Mouse (Mus musculus): ENCODE data around the gene Wdr83os. TPM values are rescaled to one million over a fixed set of nuclear protein-coding genes. Genes with fewer than 3 reads are reported as not detected.

Gene Wdr83os
- polyA plus RNA-seq (2015; fragmentation: Nextera tagmentation; extraction: Ambion mirVana) = 129 and 133 TPM in 2 replicates

DNA sequence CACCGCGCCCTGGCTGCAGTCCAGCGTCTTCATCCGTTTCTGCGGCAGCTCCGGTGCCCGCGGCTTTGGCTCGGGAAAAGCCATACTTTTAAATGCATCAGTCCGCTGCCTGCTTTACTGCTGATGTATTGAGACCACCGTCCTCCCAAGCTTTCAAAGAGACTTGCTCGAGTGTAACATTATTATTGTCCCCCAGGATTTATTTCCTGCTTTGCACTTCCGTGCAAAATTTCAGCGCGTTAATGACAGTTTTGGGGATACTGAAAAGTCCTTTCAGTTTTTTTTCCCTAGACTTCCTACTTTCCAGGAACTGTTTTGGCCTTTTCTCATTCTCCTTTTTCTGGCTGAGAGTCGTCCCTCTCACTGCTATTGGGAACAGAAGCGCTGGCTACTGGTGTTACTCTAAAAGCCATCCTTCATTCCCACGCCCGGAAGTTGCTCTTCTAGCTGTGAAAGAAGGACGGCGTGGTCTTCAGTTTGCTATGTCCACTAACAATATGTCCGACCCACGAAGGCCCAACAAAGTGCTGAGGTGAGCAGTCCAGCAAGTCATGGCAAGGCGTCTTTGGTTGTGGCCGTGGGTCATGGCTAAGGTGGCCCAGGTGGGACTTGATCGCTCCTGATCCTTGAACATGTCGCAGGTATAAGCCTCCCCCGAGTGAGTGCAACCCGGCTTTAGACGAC is at the start of gene Wdr83os:
Gene Wdr83os, plus strand, starts transcription at position 209 of the 684 bp plus-strand sequence.
- Histone ChIP-seq H3K9ac (ENCODE audit: low read depth, low read length) (peak within 1 kb of the TSS; percentile 89), H3K4me2 (ENCODE audit: low read length) (peak within 1 kb of the TSS; percentile 84), H3K4me3 (ENCODE audit: low read depth, low read length) (peak within 1 kb of the TSS; percentile 92), H3K36me3 (ENCODE audit: control insufficient read depth, insufficient read depth, low read length) (peaks cover under 1% of the 10 kb centered on the region; the same call in 1 of the 2 replicates), H3K27ac (ENCODE audit: low read length) (peak within 1 kb of the TSS; percentile 71), H3K9me3 (replicated peaks; ENCODE audit: control insufficient read depth, low read length, poor library complexity, severe bottlenecking) (no peaks in the 10 kb centered on the region), H3K4me1 (ENCODE audit: control insufficient read depth, insufficient read depth, low read length) (peaks cover 31% of the 10 kb centered on the region), H3K27me3 (ENCODE audit: control insufficient read depth, insufficient read depth, low read depth, low read length) (no peaks in the 10 kb centered on the region)
- WGBS = 0% methylated on average over 30 of the region's 30 CpGs
- ATAC-seq = peak; percentile 7; the same call in 1 of the 2 replicates

DNA sequence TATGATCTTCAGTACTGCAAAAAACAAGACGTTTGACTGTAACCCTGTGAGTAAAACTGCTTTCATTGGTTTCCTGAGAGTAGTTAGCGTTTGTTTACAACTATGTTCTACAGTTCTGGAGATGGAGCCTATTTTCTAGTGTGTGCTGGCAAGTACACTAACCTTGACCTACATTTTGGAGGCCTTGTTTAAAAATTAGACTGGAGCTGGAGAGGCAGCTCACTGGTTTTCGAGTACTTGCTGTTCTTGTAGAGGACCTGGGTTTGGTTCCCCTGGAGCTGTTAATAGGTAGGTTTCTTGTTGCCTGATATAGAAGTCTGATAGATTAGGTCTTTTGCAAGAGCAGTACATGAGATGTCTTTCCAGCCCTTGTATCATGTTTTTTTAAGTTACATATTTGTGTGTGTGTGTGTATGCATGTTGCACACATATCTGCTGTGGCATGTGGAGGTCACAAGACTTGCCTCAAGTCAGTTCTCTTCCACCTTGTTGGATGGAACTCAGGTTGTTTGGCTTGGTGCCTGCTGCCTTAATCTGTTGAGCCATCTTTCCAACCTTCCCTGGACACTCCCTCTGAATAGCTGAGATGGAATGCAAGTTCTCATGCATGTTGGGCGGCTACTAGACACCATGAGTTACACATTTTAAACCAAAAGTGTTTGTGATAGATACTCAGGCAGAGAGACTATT is 47.8 kb upstream of the Wdr83os start:
- Histone ChIP-seq H3K9ac (ENCODE audit: low read depth, low read length) (no peak overlapping the region), H3K4me1 (ENCODE audit: control insufficient read depth, insufficient read depth, low read length) (peaks cover 36% of the 10 kb centered on the region), H3K27ac (ENCODE audit: low read length) (no peak overlapping the region), H3K4me2 (ENCODE audit: low read length) (no peak overlapping the region), H3K4me3 (ENCODE audit: low read depth, low read length) (no peak overlapping the region), H3K9me3 (replicated peaks; ENCODE audit: control insufficient read depth, low read length, poor library complexity, severe bottlenecking) (no peaks in the 10 kb centered on the region), H3K36me3 (ENCODE audit: control insufficient read depth, insufficient read depth, low read length) (peaks cover 18% of the 10 kb centered on the region), H3K27me3 (ENCODE audit: control insufficient read depth, insufficient read depth, low read depth, low read length) (no peaks in the 10 kb centered on the region)
- no peak for ATAC-seq
- WGBS = 89% methylated on average over 4 of the region's 4 CpGs

DNA sequence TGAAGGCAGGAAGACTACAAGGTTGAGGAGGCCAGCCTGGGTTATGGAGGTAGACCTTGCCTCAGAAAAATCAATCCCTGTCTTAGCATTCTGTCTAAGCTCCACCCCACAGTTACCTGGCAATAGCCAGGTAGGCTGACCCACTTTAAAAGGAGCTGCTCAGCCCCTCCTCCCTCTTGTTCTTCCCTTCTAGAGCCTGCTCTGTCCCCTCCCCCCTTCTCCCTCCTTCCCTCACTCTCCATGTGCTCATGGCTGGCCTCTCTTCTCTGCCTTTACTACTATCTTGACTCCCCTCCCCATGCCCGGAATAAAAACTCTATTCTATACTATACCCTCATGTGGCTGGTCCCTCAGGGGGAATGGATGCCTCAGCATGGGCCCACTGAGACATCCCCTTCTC is 46.7 kb upstream of the Wdr83os start:
- Histone ChIP-seq H3K27ac (ENCODE audit: low read length) (no peak overlapping the region), H3K4me2 (ENCODE audit: low read length) (no peak overlapping the region), H3K27me3 (ENCODE audit: control insufficient read depth, insufficient read depth, low read depth, low read length) (no peaks in the 10 kb centered on the region), H3K36me3 (ENCODE audit: control insufficient read depth, insufficient read depth, low read length) (peaks cover 18% of the 10 kb centered on the region), H3K4me3 (ENCODE audit: low read depth, low read length) (no peak overlapping the region), H3K9me3 (replicated peaks; ENCODE audit: control insufficient read depth, low read length, poor library complexity, severe bottlenecking) (no peaks in the 10 kb centered on the region), H3K4me1 (ENCODE audit: control insufficient read depth, insufficient read depth, low read length) (peaks cover 33% of the 10 kb centered on the region), H3K9ac (ENCODE audit: low read depth, low read length) (no peak overlapping the region)
- no peak for ATAC-seq
- 84% methylated on average over 1 of the region's 1 CpGs for WGBS

DNA sequence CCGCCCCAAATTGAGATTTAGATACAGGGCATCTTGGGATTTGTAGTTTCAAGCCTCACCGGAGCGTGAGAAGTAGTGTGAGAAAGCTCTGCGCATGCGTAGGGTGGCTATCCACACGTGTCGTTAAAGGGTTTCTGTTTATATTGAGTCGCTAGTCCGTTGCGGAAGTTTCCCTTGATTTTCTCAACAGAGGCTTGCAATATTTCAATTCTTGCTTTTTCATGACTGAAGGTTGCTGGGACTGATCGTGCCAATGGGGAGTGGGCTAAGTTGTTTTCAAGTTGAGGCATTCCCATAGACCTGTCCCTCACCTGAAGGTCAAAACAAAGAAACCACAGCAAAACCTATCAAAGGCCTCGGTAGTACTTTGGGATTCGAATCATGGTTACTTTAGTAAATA is 45.8 kb upstream of the Wdr83os start:
- WGBS = 3% methylated on average over 13 of the region's 13 CpGs
- Histone ChIP-seq H3K4me2 (ENCODE audit: low read length) (peak overlapping the region; percentile 61), H3K27me3 (ENCODE audit: control insufficient read depth, insufficient read depth, low read depth, low read length) (no peaks in the 10 kb centered on the region), H3K27ac (ENCODE audit: low read length) (no peak overlapping the region), H3K36me3 (ENCODE audit: control insufficient read depth, insufficient read depth, low read length) (peaks cover 17% of the 10 kb centered on the region), H3K9me3 (replicated peaks; ENCODE audit: control insufficient read depth, low read length, poor library complexity, severe bottlenecking) (no peaks in the 10 kb centered on the region), H3K4me1 (ENCODE audit: control insufficient read depth, insufficient read depth, low read length) (peaks cover 33% of the 10 kb centered on the region), H3K9ac (ENCODE audit: low read depth, low read length) (no peak overlapping the region), H3K4me3 (ENCODE audit: low read depth, low read length) (peak overlapping the region; percentile 30)
- ATAC-seq = no peak

DNA sequence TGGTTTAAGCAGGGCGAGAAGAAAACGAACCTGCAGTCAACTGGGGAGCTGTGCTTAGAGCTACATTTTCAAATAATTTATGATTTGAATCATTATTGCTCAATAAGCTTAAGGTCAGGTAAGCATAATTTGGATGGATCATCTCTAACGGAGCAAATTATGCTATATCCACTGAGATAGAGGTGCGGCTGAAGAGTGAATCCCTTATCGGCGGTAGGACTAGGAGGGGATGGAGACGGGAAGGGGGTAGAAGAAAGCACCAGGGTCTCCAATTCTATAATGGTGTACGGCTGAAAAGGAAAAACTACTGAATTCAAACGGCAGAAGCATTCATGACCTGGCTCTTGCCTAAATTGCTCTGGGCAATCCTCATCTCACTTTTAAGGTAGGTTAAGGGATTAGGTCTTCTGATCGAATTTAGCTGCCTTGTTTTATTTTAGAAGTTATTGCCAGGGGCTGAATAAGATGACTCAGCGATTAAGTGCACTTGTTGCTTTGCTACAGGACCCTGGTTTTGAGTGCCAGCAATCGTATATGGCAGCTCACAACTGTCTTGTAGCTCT is 45.3 kb upstream of the Wdr83os start:
- Histone ChIP-seq H3K9me3 (replicated peaks; ENCODE audit: control insufficient read depth, low read length, poor library complexity, severe bottlenecking) (no peaks in the 10 kb centered on the region), H3K27me3 (ENCODE audit: control insufficient read depth, insufficient read depth, low read depth, low read length) (no peaks in the 10 kb centered on the region), H3K4me2 (ENCODE audit: low read length) (peak overlapping the region; percentile 61), H3K27ac (ENCODE audit: low read length) (no peak overlapping the region), H3K36me3 (ENCODE audit: control insufficient read depth, insufficient read depth, low read length) (peaks cover 12% of the 10 kb centered on the region), H3K9ac (ENCODE audit: low read depth, low read length) (no peak overlapping the region; the same call in 1 of the 2 replicates), H3K4me3 (ENCODE audit: low read depth, low read length) (peak overlapping the region; percentile 55), H3K4me1 (ENCODE audit: control insufficient read depth, insufficient read depth, low read length) (peaks cover 33% of the 10 kb centered on the region)
- no peak for ATAC-seq
- 7% methylated on average over 12 of the region's 12 CpGs for WGBS

DNA sequence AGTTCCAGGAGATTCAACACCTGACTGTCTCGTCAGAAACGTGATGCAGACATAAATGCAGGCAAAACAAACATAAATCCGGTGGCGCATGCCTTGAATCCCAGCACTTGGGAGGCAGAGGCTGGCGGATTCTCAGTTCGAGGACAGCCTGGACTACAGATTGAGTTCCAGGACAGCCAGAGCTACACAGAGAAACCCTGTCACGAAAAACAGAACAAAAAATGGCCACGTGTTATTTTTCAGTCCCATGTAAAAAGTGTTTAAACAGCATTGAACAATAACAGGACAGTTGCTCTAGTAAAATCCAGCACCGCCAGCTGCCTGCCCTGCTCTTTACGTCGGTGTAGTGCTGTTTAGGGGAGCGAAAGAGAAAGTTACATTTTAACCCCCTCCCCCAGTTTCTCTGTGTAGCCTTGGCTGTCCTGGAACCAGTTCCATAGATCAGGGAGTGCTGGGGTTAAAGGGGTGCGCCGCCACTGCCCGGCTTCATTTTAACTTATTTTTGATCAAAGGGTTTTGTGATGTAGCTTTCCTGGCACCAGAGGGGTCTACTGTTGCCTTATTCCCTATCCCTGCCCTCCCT is 44.7 kb upstream of the Wdr83os start:
- 1% methylated on average over 15 of the region's 15 CpGs for WGBS

DNA sequence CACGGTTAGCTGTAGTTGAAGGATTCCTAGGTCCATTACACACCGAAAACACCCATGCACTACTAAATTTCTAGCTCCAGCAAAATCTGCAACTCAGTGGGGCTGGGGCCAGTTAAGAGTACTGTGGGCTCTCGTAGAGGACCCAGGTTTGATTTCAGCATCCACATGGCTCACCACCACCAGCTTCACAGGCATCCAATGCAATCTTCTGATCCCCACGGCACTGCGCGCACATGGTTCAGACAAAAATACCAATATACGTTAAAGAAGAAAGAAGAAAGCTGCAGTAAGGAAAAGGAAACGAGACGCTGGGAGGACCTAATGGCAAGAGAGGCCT is 44.2 kb upstream of the Wdr83os start:
- Histone ChIP-seq H3K36me3 (ENCODE audit: control insufficient read depth, insufficient read depth, low read length) (peaks cover 10% of the 10 kb centered on the region), H3K4me2 (ENCODE audit: low read length) (peak overlapping the region; percentile 61), H3K4me3 (ENCODE audit: low read depth, low read length) (peak overlapping the region; percentile 55), H3K27ac (ENCODE audit: low read length) (peak overlapping the region; percentile 82), H3K27me3 (ENCODE audit: control insufficient read depth, insufficient read depth, low read depth, low read length) (no peaks in the 10 kb centered on the region), H3K9me3 (replicated peaks; ENCODE audit: control insufficient read depth, low read length, poor library complexity, severe bottlenecking) (no peaks in the 10 kb centered on the region), H3K4me1 (ENCODE audit: control insufficient read depth, insufficient read depth, low read length) (peaks cover 33% of the 10 kb centered on the region), H3K9ac (ENCODE audit: low read depth, low read length) (peak overlapping the region; percentile 70)
- peak; percentile 37 for ATAC-seq
- 0% methylated on average over 9 of the region's 9 CpGs for WGBS

More for the DNA sequence above, 44.7 kb upstream of the Wdr83os start:
- Histone ChIP-seq H3K9me3 (replicated peaks; ENCODE audit: control insufficient read depth, low read length, poor library complexity, severe bottlenecking) (no peaks in the 10 kb centered on the region), H3K4me2 (ENCODE audit: low read length) (peak overlapping the region; percentile 61), H3K9ac (ENCODE audit: low read depth, low read length) (peak overlapping the region; percentile 70), H3K27ac (ENCODE audit: low read length) (peak overlapping the region; percentile 82), H3K4me1 (ENCODE audit: control insufficient read depth, insufficient read depth, low read length) (peaks cover 33% of the 10 kb centered on the region), H3K4me3 (ENCODE audit: low read depth, low read length) (peak overlapping the region; percentile 55), H3K27me3 (ENCODE audit: control insufficient read depth, insufficient read depth, low read depth, low read length) (no peaks in the 10 kb centered on the region), H3K36me3 (ENCODE audit: control insufficient read depth, insufficient read depth, low read length) (peaks cover 11% of the 10 kb centered on the region)
- ATAC-seq = peak; percentile 7; the same call in 1 of the 2 replicates

DNA sequence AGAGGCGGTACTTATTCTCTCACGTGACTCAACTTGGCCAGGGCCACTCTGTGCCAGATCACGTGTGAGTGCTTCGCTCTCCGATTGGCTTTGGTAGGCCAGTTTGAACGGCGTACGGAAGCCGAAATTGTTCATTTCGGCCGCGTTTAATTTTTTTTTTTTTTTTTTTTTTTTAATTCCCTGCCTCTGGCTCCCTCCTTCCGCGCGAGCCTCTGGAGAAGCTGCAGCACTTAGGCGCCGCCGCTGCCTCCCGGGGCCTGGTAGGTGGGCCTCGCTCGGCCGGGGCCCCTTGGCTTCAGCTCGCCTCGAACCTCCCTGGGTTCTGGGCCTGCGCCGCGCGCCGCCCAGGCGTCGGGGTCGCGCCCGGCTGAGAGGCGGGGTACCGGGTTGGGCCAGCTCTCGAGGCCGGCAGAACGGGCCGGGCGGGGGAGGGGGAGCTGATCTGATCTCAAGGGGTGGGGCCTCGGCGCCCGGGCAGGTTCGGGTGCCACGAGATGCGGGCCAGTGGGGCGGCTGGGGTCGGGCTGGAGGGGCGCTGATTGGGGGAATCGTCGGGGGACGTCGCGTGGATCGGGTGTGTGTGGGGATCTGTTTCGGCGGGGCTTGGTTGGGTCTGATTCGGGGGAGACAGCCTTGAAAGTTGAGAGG is 43.7 kb upstream of the Wdr83os start, which contains the start of gene Tnpo2:
Gene Tnpo2, plus strand, starts transcription at position 198 of the 648 bp plus-strand sequence.
- Histone ChIP-seq H3K9ac (ENCODE audit: low read depth, low read length) (peak within 1 kb of the TSS; percentile 81), H3K9me3 (replicated peaks; ENCODE audit: control insufficient read depth, low read length, poor library complexity, severe bottlenecking) (no peaks in the 10 kb centered on the region), H3K27ac (ENCODE audit: low read length) (peak within 1 kb of the TSS; percentile 97), H3K36me3 (ENCODE audit: control insufficient read depth, insufficient read depth, low read length) (peaks cover 8% of the 10 kb centered on the region), H3K4me1 (ENCODE audit: control insufficient read depth, insufficient read depth, low read length) (peaks cover 33% of the 10 kb centered on the region), H3K27me3 (ENCODE audit: control insufficient read depth, insufficient read depth, low read depth, low read length) (no peaks in the 10 kb centered on the region), H3K4me3 (ENCODE audit: low read depth, low read length) (peak within 1 kb of the TSS; percentile 55), H3K4me2 (ENCODE audit: low read length) (peak within 1 kb of the TSS; percentile 98)
- WGBS = under 1% methylated on average over 58 of the region's 59 CpGs
- peak; percentile 88 for ATAC-seq
